Mouse (Mus musculus): ENCODE results near the gene Lamc3. TPM values are rescaled to one million over a fixed set of nuclear protein-coding genes. Genes with fewer than 3 reads are reported as not detected.
"Not testable (repeated sequence)": the region's sequence is repeated elsewhere in the genome, so short reads cannot be mapped to it uniquely, and the experiment has no call there.

Gene Lamc3
- total RNA-seq, 2 experiments from 2014 or later, result 5.7 to 7.2 TPM

DNA sequence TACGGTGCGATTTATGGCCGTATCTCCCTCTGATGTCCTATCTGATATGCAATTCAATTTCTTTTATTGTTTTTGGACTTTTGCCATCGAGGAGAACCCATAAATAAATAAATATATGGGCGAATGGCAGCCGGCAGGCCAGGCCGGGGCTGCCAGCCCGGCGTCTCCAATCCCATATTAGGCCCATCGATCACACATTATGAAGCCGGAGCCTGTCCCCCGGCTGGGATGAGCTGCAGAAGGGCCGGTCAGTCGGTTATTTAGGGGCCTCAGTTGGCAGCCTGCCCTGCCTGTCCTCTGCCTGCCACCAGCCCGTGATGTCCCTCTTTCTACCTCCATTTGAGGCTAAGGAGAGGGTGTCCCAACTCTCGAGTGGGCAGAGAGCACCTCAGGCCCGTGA, 8.5 kb upstream of the Lamc3 start:
- no peak for DNase-seq

DNA sequence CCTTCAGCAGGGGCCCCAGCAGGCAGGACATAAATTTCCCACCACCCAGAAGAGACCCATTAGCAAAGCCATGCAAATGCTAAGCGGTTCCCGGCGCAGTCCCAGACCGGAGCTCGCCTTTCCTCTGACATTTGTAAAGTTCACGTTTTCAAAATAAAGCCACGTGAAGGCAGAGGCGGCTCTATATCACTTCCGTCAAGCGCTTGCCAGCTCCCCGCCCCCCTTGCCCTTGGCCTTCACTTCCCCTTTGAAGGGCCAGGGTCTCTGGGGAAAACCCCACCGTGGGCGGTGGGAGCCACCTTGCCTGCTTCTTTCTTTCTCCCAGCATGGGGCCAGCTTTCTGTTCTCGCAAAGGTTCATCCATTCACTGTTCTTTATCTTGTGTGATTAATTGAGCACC, 6.2 kb upstream of the Lamc3 start:
- no peak for DNase-seq

DNA sequence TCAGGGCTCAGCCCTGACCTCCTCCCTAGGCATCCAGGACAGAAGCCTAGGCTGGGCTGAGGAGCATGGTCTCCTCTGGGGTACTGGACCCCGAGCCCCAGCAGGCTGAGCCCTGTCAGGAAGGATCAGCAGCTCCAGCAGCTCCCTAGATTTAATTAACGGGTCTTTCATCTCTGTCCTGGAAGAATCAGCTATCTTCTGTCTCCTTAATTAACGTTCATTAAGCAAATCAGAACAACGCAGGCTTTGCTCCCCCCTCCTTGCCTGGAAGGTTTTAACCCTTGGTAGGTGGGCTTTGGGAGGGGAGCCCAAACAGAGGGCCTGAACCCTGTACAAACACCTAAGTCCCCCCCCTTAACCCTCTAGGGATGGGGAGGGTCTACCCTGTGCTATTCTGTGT, 4.0 kb upstream of the Lamc3 start:
- DNase-seq, result no peak

DNA sequence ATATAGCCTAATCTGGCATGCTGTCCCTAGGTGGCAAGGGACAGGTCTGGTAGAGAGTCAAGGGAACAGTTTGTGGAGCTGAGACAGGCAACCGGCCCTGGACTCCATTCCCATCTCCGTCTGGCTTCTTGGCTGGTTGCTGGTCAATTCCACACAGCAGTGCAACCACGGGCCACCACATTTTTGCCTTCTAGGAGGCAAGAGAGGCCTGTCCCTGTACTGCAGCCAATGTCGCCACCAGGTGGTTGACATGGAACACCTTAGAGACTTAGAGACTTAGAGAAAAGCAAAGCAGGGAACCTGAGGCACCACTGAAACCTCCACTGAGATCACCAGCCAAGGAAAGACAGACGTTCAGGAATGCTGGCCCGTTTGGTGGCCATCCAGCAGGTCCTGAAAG, 2.3 kb upstream of the Lamc3 start:
- DNase-seq, result peak; percentile 47 to 59

DNA sequence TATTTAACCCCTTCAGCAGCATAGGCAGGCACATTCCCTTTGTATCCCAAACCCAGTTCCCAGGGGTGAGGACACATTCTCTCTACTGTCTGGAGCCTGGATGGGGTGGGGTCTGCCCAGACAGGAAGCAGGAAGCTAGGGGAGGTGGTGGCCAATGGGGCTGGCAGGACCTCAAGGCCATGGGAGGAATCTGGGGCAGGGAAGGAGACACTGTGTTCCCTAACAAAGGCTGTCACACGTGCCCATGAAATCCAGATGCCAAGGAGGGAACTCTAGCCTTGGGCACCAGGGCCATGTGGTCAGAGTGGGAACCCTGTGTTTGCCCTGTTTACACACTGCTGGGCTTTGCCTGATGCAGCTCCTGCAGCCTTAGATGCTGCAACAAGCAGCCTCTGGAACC, 1.8 kb downstream of the Lamc3 start:
- DNase-seq, result no peak

DNA sequence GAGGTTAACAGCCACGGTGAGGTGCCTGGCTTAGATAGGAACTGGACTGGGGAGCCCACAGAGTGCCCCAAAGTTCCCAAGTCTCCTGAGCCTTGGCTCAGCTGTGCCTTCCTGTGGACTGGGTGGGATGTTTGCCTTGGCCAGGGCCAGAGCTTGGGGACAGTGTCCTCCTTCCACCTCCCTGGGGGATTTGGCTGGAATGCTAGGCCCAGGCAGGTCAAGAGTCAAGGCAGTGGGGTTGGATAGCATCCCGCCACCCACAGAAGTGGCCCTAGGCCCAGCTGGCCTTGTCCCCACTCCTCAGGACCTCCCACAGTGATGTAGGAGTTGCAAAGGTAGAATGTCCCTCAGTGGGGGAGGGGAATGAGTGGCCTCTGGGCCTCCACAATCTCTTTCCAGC, 4.1 kb downstream of the Lamc3 start:
- DNase-seq, result no peak

DNA sequence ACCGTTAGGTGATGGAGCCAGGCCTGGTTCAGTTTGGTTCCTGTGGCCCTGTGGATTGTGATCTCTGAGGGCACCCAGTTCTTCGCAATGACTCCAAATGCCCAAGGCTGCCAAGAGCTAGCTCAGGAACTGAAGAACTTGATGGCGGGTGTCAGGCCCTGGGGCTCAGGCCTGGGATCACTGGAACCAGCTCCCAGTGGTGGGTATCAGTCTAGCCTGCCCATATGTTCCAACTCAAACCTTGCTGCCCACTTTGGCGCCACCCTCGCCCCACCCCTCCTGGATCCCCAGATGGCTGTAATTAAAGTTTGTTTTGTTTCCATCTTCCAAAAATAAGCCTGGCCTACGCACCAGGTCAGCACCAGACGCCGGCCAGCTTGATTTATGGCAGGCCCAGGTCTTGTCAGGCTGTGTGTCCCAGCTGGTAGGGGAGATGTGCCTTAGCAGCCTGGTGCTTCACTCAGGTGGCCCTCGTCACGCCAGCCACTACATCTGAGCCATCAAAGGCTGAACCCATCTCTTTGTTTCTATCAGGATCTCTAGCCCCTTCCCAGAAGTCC, 6.1 kb downstream of the Lamc3 start:
- no peak for DNase-seq

DNA sequence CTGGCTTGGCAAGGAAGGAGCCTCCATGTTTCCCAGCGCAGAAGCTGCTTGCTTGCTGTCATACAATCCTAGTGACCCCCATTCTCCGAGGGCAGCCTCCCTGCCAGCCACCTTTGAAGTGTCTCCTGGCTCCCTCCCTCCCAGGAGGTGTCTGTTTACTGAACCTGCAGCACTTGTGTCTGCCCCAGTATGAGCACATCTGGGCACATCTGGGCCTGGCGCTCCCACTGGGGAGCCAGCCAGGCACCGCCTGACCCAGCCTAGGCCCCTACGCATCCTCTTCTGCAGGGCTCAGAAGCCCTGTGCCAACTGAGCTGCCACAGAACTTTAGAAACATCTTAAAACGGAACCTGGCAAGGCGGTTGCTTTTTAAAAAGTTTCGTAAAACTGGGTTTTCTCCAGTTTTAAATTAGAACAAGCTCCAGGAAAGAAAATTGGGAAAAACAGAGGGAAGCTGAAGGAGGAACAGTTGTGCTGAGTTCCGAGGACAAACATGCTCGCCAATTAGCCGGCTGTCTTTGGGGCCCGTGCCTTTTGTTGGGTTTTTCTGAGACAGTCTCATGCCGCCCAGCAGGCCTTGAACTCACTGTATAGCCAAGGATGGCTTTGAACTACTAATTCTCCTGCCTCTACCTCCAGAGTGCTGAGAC, 7.3 kb downstream of the Lamc3 start:
- no peak for DNase-seq

DNA sequence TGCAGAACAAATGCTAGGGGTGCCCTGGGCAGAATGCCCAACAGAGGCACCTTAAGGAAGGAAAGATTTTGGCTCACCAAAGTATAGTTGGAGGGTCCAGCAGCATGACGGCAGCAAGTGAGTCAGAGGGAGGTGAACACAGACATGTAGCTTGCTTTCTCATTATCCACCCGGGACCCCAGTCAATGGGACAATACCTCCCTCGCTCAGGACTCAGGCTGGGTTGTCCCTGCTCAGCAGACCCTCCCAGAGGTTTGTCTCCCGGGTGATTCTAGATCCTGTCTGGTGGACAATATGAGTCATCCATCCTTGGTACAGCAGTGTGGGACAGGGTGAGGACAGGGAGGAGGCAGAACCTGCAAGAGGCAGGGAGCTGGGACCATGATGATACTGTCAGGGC, 13.8 kb downstream of the Lamc3 start:
- no peak for DNase-seq

DNA sequence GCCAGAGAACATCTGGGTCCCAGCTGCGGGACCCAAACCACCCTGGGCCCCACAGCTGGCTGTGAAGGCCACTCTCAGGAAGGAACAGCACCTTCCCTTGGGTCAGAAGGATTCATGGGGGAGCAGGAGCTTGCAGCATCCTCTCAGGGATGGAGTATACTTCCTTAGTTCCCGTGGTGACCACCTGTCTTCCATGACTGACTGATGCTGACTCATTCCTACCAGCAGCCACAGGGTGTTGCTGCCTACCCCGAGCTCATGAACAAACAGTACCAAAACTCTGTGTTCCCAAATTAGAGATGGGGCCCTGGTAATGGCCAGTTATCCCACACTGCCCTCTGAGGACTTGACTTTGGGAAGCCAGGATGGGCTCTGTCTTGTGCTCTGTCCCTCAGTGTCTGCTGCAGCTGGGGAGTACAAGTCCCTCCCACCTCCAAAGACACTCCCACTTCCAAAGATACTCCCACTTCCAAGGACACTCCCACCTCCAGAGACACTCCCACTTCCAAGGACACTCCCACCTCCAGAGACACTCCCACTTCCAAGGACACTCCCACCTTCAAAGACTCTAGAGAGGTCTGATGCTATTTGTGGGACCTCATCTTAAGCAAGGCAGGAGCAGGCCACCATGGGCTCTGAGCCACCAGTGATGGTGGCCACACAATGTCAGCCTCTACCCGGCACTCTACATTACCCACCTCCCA, 14.7 kb downstream of the Lamc3 start:
- DNase-seq, result no peak

DNA sequence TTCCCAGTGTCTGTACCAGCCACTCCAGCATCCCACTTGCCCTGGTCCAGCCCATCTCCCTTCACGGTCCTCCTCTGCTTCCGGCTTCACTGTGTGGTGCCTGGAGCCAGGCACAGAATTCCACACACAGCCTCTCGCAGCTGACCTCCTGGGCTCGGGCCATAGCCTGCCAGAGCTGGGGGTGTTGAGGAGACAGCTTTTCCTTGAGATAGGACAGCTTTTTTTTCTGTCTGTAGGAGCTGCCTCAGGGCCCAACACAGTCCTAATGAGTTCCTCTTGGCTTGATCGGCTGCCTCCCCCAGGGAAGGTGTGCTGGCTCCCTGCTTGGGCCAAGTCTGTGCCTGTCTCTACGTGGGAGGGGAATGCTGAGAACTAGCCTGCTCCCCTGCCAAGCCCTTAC, 17.0 kb downstream of the Lamc3 start:
- no peak for DNase-seq

DNA sequence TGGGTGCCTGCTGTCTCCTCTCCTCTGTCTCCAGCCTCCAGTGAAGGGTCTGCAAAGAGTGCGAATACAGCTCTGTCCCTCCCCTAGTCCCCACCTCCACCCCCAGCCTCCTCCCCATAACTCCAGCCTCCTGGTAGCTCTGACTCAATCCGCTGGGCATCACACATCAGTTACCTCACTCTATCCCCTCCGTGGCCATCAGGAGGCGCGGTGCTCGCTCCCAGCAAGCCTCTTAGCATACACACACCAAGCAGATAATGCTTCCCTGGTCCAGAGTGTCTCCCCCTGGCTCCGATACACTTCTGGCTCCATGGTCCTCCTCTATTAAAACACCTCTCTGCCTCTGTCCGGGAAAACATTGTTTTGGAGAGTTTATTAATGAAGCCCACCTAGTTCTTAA, 17.5 kb downstream of the Lamc3 start:
- no peak for DNase-seq

DNA sequence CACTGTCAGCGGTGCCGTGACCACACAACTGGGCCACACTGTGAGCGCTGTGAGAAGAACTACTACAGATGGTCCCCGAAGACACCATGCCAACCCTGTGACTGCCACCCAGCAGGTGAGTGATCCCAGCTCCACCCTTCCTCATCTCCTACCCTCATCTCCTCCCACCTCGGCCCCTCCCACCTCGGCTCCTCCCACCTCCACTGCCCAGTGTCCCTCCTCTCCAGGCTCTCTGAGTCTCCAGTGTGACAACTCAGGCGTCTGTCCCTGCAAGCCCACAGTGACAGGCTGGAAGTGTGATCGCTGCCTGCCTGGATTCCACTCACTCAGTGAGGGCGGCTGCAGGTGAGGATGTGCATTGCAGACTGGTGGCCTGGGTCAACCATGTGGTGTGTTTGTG, 18.6 kb downstream of the Lamc3 start:
- no peak for DNase-seq

DNA sequence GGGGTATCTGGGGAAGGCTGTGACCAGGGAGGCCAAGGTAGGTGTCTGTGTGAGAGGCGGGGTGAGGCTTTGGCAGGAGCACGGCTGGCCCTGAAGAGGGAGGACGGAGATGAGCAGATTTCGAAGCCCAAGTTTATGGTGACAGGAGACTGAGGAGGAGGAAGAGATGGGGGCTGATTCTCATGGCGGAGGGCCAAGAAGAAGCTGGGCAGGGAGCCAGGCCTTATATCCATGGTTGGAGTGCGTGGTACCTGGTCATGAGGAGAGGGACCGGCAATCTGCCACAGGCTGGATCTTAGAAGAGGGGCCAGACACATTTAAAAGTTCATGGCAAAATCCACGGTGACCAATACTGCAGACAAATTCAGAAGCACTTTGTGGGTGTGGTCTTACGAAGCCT, 19.3 kb downstream of the Lamc3 start:
- no peak for DNase-seq

DNA sequence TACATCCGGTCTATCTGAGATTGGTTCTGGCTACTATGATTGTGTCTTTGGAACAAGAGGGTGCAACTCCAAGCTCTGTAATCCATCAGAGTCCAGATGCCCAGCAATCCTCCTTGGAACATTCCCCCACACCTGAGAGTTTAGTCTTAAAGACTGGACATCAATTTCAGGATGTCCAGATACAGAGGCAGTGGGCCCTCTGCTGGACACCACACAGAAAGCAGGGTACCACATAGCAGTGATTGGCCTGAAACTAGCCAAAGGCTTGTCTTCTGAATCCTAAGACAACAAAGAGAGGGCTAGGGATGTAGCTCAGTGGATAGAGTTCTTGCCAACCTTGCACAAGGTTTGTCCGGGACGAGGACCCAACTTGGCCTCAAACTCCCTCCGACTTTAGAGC, 25.5 kb downstream of the Lamc3 start:
- no peak for DNase-seq

DNA sequence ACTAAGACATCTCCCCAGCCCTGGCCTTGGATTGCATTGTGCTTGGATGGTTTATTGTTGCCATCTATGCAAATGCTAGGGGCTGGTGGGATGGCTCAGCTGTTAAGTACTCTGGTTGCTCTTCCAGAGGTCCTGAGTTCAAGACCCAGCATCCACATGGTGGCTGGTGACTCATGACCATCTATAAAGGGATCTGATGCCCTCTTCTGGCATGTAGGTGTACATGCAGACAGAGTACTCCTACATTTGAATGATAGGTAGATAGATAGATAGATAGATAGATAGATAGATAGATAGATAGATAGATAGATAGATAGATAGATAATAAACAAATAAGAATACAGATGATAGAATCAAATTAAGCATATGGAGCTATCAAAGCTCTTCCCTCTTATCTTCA, 27.1 kb downstream of the Lamc3 start:
- DNase-seq, result not testable (repeated sequence)

DNA sequence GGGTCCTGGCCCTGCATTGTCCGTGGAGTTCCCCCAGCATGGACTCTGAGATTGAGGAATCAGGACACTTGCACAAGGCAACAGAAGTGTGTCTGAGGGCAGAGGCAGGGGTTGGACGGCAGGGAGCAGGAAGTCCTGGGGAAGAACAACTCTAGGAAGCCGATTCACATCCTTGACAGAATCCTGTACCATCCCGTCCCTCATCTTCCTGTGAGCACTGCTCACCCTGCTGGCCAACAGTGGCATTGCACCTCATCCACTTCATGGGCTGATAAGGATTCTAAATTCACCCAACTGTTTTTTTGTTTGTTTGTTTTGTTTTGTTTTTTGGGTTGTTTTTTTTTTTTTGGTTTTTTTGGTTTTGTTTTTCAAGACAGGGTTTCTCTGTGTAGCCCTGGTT, 28.0 kb downstream of the Lamc3 start:
- DNase-seq, result peak; percentile 73 to 78

DNA sequence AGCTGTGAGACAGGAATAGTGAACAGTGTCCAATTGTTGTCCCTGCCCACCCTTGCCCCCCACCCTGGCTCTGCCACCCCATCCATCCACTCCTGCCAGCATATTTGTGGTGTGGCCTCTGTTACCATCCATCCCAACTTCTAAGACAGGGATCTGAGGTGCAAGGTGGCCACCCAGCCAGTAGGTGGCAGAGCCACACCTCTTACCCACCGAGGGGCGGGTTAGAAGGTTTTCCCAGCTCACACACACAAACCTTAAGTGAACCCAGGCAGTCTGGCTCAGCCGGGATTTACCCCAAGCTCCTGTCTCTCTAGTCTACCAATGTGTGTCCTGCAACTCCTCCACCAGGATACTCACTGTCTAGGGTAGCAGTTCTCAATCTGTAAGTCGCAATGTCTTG, 30.5 kb downstream of the Lamc3 start:
- no peak for DNase-seq

DNA sequence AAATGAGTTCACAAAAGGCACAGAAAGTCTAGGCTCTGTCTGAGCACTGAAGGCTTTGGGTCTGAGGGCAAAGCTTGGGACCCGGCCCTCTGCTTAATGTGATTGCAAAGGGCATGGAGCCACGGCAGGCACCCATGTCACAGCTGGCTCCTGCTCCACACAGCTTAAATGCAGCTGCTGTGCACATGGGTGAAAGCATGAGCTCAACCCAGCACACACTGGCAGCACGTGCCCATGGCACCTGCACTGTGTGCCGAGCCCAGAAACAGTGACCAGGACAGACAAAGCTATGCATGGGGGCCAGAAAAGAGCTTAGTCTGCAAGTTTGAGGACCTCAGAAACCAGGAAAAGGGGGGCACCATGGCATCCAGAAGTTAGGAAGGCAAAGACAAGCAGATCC, 36.6 kb downstream of the Lamc3 start:
- DNase-seq, result no peak

DNA sequence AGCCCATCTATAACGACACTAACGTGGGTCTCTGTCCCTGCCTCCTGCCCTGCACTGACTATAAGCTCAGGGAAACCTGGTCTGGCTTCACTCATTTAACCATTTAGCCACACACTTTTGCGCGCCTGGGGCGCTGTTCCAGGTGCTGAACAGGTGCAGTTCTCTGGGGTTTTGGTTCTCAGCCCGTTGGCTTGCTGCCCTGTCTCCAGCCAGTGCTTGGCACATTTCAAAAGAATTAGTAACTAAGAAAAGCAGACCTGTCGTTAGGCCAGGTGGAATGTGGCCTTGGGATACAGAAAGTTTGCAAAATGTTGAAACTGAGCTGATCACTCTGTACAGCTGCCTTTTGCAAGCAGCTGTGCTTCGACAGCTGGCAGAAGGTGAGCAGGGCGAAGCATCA, 37.7 kb downstream of the Lamc3 start:
- no peak for DNase-seq

DNA sequence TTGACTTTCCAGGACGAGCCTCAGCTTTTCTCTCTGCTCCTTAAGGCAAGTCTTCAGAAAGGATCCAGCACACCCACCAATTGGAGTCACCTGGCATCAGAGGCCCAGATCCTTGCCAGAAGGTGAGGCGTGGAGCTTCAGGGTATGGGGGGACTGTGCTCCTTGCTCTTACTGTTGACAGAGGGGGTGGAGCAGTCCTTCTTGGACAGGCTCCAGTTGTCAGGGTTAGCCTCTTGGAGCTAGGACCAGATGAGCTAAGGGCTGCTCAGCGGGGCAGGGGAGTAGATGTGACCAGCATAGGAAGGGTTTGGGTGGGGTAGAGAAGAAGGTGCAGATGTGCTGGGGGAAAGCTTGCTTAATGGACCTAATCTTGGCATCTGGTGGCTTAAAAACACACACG, 38.8 kb downstream of the Lamc3 start:
- no peak for DNase-seq

DNA sequence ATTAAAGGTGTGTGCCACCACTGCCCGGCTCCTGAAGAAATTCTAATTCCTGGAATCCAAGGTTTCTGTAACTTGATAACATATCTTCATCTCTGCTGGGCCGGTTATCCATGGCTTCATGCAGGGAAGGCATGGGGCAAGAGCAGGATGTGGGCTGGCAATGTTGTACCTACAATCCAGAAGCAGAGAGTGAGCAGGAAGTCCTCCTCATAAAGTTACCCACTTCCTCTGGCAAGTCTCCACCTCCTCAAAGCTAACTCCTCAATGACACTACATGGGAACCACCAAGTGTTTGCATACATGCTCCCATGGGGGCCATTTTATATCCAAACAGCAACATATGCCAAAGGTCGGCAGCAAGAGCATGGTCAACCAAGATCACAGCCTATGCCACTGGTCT, 42.6 kb downstream of the Lamc3 start:
- no peak for DNase-seq

DNA sequence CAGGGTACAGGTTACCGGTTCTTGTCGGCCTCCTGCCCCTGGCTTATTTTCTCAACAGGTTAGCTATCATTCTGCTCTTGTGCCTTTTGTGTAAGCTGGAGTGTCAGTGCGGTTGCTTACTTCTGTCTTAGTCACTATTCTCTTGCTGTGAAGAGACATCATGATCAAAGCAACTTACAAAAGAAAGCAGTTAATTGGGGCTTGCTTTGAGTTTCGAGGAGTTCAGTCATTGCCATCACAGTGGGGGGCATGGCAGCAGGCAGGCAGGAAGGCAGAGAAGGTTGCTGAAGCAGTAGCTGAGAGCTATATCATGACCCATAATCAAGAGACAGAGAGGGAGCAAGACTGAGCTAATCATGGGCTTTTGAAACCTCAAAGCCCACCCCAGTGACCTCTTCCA, 47.5 kb downstream of the Lamc3 start:
- no peak for DNase-seq

DNA sequence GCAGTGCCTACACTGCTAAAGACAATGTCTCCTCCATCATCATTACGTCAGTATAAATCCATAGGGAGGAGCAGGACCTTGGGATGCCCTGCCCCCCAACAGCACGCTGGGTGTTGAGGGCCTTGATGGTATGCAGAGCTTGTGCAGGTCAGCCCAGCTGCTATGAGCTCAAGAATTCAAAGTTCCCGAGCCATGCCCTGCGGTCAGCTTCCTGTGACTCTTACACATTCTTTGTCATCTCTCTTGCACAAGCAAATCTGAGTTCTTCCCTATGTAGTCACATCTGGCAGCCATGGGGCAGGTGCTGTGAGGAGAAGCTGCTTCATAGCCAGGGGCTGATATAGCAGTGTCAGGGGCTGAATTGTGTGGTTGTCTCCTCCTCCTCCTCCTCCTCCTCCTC, 48.0 kb downstream of the Lamc3 start:
- DNase-seq, result no peak

All from layer of hippocampus, postnatal 36 days (tissue).